Mouse (Mus musculus) stomach, postnatal 0 days (tissue): Measurements from ENCODE around the gene Adck2. TPM values are rescaled to one million over a fixed set of nuclear protein-coding genes. Genes with fewer than 3 reads are reported as not detected.

Experiments
- ATAC-seq: fragments of 200-750 bp; cut with Nextera tagmentation; 2 replicates; pipeline ENCODE4 v1.8.0; 2017; ENCODE audit not compliant: low FRiP score, low TSS enrichment
- DNase-seq: peaks from one replicate; pipeline ENCODE4 v3.0.0-alpha.2; 2016; ENCODE audit warnings: low spot score
- H3K27ac ChIP-seq: fragments of 300-500 bp; sonication (generic); replicated peaks from 2 replicates; pipeline ENCODE4 v1.5.1; 2014; ENCODE audit warnings: mild to moderate bottlenecking, control low read depth
- H3K27me3 ChIP-seq: fragments of 300-500 bp; sonication (generic); 2 replicates; pipeline ENCODE4 v1.6.1; 2014; ENCODE audit warnings: low read length; ENCODE audit not compliant: control insufficient read depth, insufficient read depth
- H3K36me3 ChIP-seq: fragments of 300-500 bp; sonication (generic); 2 replicates; pipeline ENCODE4 v1.6.1; 2014; ENCODE audit warnings: low read length, mixed read lengths; ENCODE audit not compliant: control insufficient read depth, insufficient read depth
- H3K4me1 ChIP-seq: fragments of 300-500 bp; sonication (generic); replicated peaks from 2 replicates; pipeline ENCODE4 v1.6.1; 2014; ENCODE audit warnings: antibody characterized with exemption; ENCODE audit not compliant: control insufficient read depth, insufficient read depth
- H3K4me2 ChIP-seq: fragments of 300-500 bp; sonication (generic); replicated peaks from 2 replicates; pipeline ENCODE4 v1.6.1; 2014; ENCODE audit warnings: low read depth, mild to moderate bottlenecking, control low read depth, moderate library complexity
- H3K4me3 ChIP-seq: fragments of 300-500 bp; sonication (generic); 2 replicates; pipeline ENCODE4 v1.5.1; 2014; ENCODE audit warnings: low read depth, low read length, control low read depth
- H3K9ac ChIP-seq: fragments of 300-500 bp; sonication (generic); 2 replicates; pipeline ENCODE4 v1.6.1; 2014; ENCODE audit warnings: mild to moderate bottlenecking, low read length, control low read depth, mixed read lengths
- H3K9me3 ChIP-seq: fragments of 300-500 bp; sonication (generic); 2 replicates; pipeline ENCODE4 v1.6.1; 2016; ENCODE audit warnings: low read length; ENCODE audit not compliant: control insufficient read depth
- CTCF ChIP-seq: IDR thresholded peaks from 2 replicates; pipeline ENCODE4 v1.5.1; 2016; ENCODE audit warnings: antibody characterized with exemption, low read depth, mild to moderate bottlenecking, moderate library complexity
- EP300 ChIP-seq: optimal IDR thresholded peaks from 2 replicates; pipeline ENCODE3; 2016; ENCODE audit warnings: antibody characterized with exemption
- WGBS: fragments of 180-500 bp; shearing (Covaris S2); extraction: QIAGEN DNeasy Blood & Tissue Kit; methylation state at CpG from one replicate; pipeline ENCODE4 v1.1.7; 2014; 5-methylcytosine and 5-hydroxymethylcytosine counted together
- polyA plus RNA-seq: library from polyadenylated mRNA; unstranded; fragments of >200 nt; fragmentation: Nextera tagmentation; extraction: Ambion mirVana; gene quantifications from 2 replicates; pipeline ENCODE4 v1.2.1, GENCODE M21; 2015

The Adck2 gene
- polyA plus RNA-seq, 1 experiment from 2014 or later, result 22.0 TPM

DNA sequence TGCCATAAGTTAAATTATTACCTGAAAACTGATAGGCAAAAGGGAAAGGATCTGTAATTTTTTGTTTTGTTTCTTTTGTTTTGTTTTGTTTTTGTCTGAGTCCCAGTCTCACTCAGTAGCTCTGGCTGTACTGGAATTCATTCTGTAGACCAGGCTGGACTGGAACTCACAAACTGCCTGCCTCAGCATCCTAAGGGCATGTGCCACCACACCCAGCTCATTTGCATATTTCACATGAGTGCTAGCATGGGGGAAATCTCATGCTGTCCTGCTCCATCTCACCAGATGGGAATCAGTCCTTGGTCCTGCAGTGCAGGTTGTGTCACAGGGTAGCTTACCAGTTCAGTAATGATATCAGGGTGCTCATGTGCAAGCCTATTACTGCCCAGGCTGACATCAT, 38.7 kb upstream of the Adck2 start:
- Histone ChIP-seq H3K27ac (no peak overlapping the region), H3K4me1 (peaks cover 4% of the 10 kb centered on the region; the same call in 1 of the 2 replicates), H3K9me3 (no peaks in the 10 kb centered on the region), H3K27me3 (no peaks in the 10 kb centered on the region), H3K4me2 (no peak overlapping the region), H3K36me3 (no peaks in the 10 kb centered on the region), H3K9ac (no peak overlapping the region), H3K4me3 (no peak overlapping the region)
- DNase-seq (no peak), ATAC-seq (no peak)
- TF ChIP-seq EP300 (no peak), CTCF (no peak)

DNA sequence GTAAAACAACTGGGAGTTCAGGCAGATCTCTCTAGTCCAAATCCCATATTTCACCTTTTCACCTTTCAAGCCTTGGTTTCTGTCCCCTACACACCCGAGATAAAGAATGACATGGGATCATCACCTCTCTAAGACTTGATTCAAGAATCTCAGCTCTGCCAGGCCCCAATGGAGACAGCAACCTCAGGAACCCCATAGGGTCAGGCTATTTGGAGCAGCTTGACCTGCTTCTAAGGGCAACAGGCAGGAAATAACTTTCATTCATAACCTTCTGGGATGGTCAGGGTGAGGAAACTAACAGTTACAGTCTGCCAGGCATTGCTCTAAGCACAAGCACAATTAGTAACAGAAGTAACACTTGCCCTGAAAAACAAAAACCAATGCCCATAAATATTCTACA, 37.1 kb upstream of the Adck2 start:
- Histone ChIP-seq H3K27me3 (no peaks in the 10 kb centered on the region), H3K9ac (no peak overlapping the region), H3K27ac (no peak overlapping the region), H3K4me2 (no peak overlapping the region), H3K36me3 (no peaks in the 10 kb centered on the region), H3K4me1 (peaks cover 6% of the 10 kb centered on the region; the same call in 1 of the 2 replicates), H3K4me3 (no peak overlapping the region), H3K9me3 (no peaks in the 10 kb centered on the region)
- ATAC-seq, result no peak
- WGBS, result 39% methylated on average over 1 of the region's 1 CpGs
- no peak for DNase-seq
- TF ChIP-seq CTCF (no peak), EP300 (no peak)

DNA sequence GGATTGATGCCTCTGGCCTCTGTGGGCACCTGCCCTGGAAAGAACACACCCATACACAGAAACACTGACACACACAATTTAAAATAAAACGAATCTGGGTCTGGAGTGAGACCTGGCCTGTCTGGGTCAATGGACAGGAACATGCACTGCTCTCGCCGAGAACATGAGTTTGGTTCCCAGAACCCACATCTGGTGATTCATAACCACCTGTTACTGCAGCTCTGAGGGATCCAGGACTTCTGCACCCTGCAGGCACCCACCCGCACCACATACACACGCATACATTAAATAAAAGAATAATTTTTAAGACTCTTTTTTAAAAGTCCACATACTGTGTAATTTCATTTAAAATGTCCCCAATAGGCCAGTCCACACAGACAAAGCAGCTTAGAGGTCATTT, 36.4 kb upstream of the Adck2 start:
- Histone ChIP-seq H3K27ac (no peak overlapping the region), H3K4me2 (no peak overlapping the region), H3K4me1 (peaks cover 6% of the 10 kb centered on the region; the same call in 1 of the 2 replicates), H3K9me3 (no peaks in the 10 kb centered on the region), H3K27me3 (no peaks in the 10 kb centered on the region), H3K36me3 (no peaks in the 10 kb centered on the region), H3K9ac (no peak overlapping the region), H3K4me3 (no peak overlapping the region)
- TF ChIP-seq EP300, result no peak
- TF ChIP-seq CTCF, result no peak
- 90% methylated on average over 5 of the region's 5 CpGs for WGBS
- ATAC-seq, result no peak
- no peak for DNase-seq

DNA sequence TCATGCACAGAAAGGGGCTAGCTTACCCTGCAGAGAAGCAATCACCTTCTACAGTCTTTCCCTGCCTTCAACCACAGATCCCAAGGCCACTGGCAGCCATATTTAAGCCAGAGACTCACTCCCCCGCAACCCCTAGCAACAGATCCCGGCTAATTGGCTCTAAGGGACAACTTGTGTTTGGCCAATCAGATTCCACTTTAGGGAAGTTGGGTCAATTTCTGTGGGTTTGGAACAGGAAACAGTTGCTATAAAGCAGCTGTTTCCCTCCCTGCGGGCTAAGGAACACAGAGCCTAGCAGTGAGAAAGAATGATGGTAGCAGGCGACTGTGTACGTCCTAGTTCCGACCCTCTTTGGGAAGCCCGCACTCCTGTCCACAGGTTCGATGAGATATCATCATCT, 35.4 kb upstream of the Adck2 start:
- Histone ChIP-seq H3K27ac (no peak overlapping the region), H3K9ac (no peak overlapping the region), H3K36me3 (no peaks in the 10 kb centered on the region), H3K27me3 (no peaks in the 10 kb centered on the region), H3K4me1 (peaks cover 14% of the 10 kb centered on the region), H3K4me3 (no peak overlapping the region), H3K4me2 (no peak overlapping the region), H3K9me3 (no peaks in the 10 kb centered on the region)
- no peak for TF ChIP-seq CTCF
- no peak for TF ChIP-seq EP300
- no peak for DNase-seq
- ATAC-seq, result no peak
- whole genome bisulfite sequencing, result 48% methylated on average over 8 of the region's 8 CpGs

DNA sequence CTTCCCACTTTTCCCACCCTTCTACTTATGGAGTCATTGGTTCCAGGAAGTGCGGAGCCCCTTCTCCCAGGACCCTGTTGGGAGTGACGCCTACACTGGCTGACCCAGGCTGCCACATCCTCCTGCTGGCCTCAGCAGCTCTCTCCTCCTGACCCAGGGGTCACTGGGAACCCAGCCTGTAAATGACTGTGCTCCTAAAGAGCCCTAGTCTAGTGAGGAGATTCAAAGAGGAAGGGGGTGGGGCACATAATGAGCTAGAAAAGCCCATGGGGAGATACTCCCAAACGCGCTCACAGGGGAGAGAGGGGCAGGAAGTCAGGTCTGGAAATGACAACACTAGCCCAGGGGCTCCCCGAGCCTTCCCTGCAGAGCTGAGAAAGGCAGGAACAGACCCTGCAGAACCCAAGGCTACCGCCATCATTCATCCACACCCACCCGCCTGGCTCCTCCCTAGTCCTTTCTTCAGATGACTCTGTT, 34.0 kb upstream of the Adck2 start:
- no peak overlapping the region for H3K4me3 ChIP-seq
- H3K4me2 ChIP-seq, result peak overlapping the region; percentile 25; the same call in 1 of the 2 replicates
- no peaks in the 10 kb centered on the region for H3K9me3 ChIP-seq
- DNase-seq, result no peak
- WGBS, result 28% methylated on average over 7 of the region's 7 CpGs
- H3K27ac ChIP-seq, result peak overlapping the region; percentile 40
- H3K4me1 ChIP-seq, result peaks cover 17% of the 10 kb centered on the region
- TF ChIP-seq CTCF (no peak), EP300 (no peak)
- ATAC-seq, result peak; percentile 54; the same call in 1 of the 2 replicates
- H3K27me3 ChIP-seq, result no peaks in the 10 kb centered on the region
- no peaks in the 10 kb centered on the region for H3K36me3 ChIP-seq
- no peak overlapping the region; the same call in 1 of the 2 replicates for H3K9ac ChIP-seq

DNA sequence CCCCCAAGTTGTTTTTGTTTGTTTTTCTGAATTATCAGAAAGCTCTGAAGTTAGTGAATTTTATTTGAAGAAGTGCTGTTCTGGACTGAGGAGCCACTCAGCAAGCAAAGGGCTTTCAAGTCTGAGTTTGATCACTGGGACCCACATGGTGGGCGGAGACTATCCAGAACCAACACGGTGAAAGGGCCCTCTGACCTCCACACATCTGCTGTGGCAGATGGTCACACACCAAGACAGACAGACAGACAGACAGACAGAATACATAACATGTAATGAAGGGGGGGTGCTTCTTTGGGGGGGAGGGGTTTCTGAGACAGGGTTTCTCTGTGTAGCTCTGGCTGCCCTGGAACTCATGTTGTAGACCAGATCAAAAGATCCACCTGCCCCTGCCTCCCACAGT, 33.1 kb upstream of the Adck2 start:
- DNase-seq, result no peak
- Histone ChIP-seq H3K36me3 (no peaks in the 10 kb centered on the region), H3K4me1 (peaks cover 17% of the 10 kb centered on the region), H3K4me3 (no peak overlapping the region), H3K27me3 (no peaks in the 10 kb centered on the region), H3K4me2 (no peak overlapping the region), H3K9ac (no peak overlapping the region), H3K9me3 (no peaks in the 10 kb centered on the region), H3K27ac (no peak overlapping the region)
- TF ChIP-seq EP300, result no peak
- TF ChIP-seq CTCF, result no peak
- 48% methylated on average over 2 of the region's 2 CpGs for WGBS
- no peak for ATAC-seq
